Mouse (Mus musculus) intestine, embryonic 14.5 days (tissue): Measurements from ENCODE around the gene Pnrc1. TPM values are rescaled to one million over a fixed set of nuclear protein-coding genes. Genes with fewer than 3 reads are reported as not detected.

Experiments
- ATAC-seq: fragments of 200-750 bp; cut with Nextera tagmentation; replicated peaks from 2 replicates; pipeline ENCODE4 v1.8.0; 2017; ENCODE audit warnings: low read depth, moderate number of reproducible peaks, moderate TSS enrichment, moderate library complexity; ENCODE audit not compliant: low FRiP score, low TSS enrichment
- DNase-seq: peaks from one replicate; pipeline ENCODE4 v3.0.0-alpha.2; 2018; ENCODE audit warnings: low spot score
- H3K27ac ChIP-seq: fragments of 300-500 bp; sonication (generic); 2 replicates; pipeline ENCODE4 v1.5.1; 2014; ENCODE audit warnings: low read depth, mild to moderate bottlenecking, control low read depth
- H3K27me3 ChIP-seq: fragments of 300-500 bp; sonication (generic); replicated peaks from 2 replicates; pipeline ENCODE4 v1.6.1; 2014; ENCODE audit warnings: low read length, control low read depth; ENCODE audit not compliant: control insufficient read depth, insufficient read depth
- H3K36me3 ChIP-seq: fragments of 300-500 bp; sonication (generic); 2 replicates; pipeline ENCODE4 v1.6.1; 2014; ENCODE audit warnings: low read length, control low read depth; ENCODE audit not compliant: control insufficient read depth, insufficient read depth
- H3K4me1 ChIP-seq: fragments of 300-500 bp; sonication (generic); replicated peaks from 2 replicates; pipeline ENCODE4 v1.6.1; 2014; ENCODE audit warnings: low read length, control low read depth, mixed read lengths; ENCODE audit not compliant: control insufficient read depth, insufficient read depth
- H3K4me2 ChIP-seq: fragments of 300-500 bp; sonication (generic); 2 replicates; pipeline ENCODE4 v1.6.1; 2014; ENCODE audit warnings: low read length
- H3K4me3 ChIP-seq: fragments of 300-500 bp; sonication (generic); 2 replicates; pipeline ENCODE4 v1.5.1; 2014; ENCODE audit warnings: low read depth, low read length, control low read depth, mixed read lengths
- H3K9ac ChIP-seq: fragments of 300-500 bp; sonication (generic); 2 replicates; pipeline ENCODE4 v1.6.1; 2014; ENCODE audit warnings: mild to moderate bottlenecking, low read length
- H3K9me3 ChIP-seq: fragments of 300-500 bp; sonication (generic); 2 replicates; pipeline ENCODE4 v1.6.1; 2016; ENCODE audit warnings: low read length, control low read depth; ENCODE audit not compliant: control insufficient read depth
- WGBS: fragments of 180-500 bp; shearing (Covaris S2); extraction: QIAGEN DNeasy Blood & Tissue Kit; methylation state at CpG from one replicate; pipeline ENCODE4 v1.1.7; 2014; 5-methylcytosine and 5-hydroxymethylcytosine counted together
- polyA plus RNA-seq: library from polyadenylated mRNA; unstranded; fragments of >200 nt; fragmentation: Nextera tagmentation; extraction: Ambion mirVana; gene quantifications from 2 replicates; pipeline ENCODE4 v1.2.1, GENCODE M21; 2014

The Pnrc1 gene
- polyA plus RNA-seq, 1 experiment from 2014 or later = 88.7 TPM

GRCm38 (mm10) chr4:33207551-33207950 is 82.4 kb downstream of the Pnrc1 start:
- no peak overlapping the region for H3K27ac ChIP-seq
- no peaks in the 10 kb centered on the region for H3K36me3 ChIP-seq
- no peak for DNase-seq
- no peak overlapping the region for H3K4me2 ChIP-seq
- no peak overlapping the region for H3K9ac ChIP-seq
- WGBS = 71% methylated on average over 2 of the region's 2 CpGs
- peaks cover 2% of the 10 kb centered on the region; the same call in 1 of the 2 replicates for H3K9me3 ChIP-seq
- no peak overlapping the region for H3K4me3 ChIP-seq
- ATAC-seq = no peak
- H3K27me3 ChIP-seq = no peaks in the 10 kb centered on the region
- 0 out of 2 replicates have a peak, but pooled peaks cover 2% of the 10 kb centered on the region for H3K4me1 ChIP-seq

- ATAC-seq (no peak), DNase-seq (peak; percentile 63)
- Histone ChIP-seq H3K9me3 (no peaks in the 10 kb centered on the region), H3K4me2 (no peak overlapping the region), H3K4me3 (no peak overlapping the region), H3K27ac (no peak overlapping the region), H3K36me3 (no peaks in the 10 kb centered on the region), H3K4me1 (0 out of 2 replicates have a peak, but pooled peaks cover 2% of the 10 kb centered on the region), H3K9ac (no peak overlapping the region), H3K27me3 (no peaks in the 10 kb centered on the region)
- WGBS = 7% methylated on average over 4 of the region's 4 CpGs
These were observed 85.3 kb downstream of the Pnrc1 start for GRCm38 (mm10) chr4:33204682-33205081.

- no peak for DNase-seq
- no peak overlapping the region for H3K4me2 ChIP-seq
- ATAC-seq = no peak
- H3K27ac ChIP-seq = no peak overlapping the region
- H3K36me3 ChIP-seq = no peaks in the 10 kb centered on the region
- H3K4me3 ChIP-seq = no peak overlapping the region
- H3K4me1 ChIP-seq = no peaks in the 10 kb centered on the region
- 30% methylated on average over 2 of the region's 2 CpGs for WGBS
- H3K9me3 ChIP-seq = no peaks in the 10 kb centered on the region
- H3K9ac ChIP-seq = no peak overlapping the region
- no peaks in the 10 kb centered on the region for H3K27me3 ChIP-seq
These were observed 91.8 kb downstream of the Pnrc1 start for GRCm38 (mm10) chr4:33198117-33198516.

Other genes starting within 250 kb of the Pnrc1 start
- 0.09 and 0.17 TPM in 2 replicates for gene Gabrr2, start 227.2 kb downstream of the Pnrc1 start, polyA plus RNA-seq
- not detected in 2 replicates for gene Gabrr1, start 157.6 kb downstream of the Pnrc1 start, polyA plus RNA-seq
- 1.2 TPM in 2 replicates for gene Pm20d2, start 100.4 kb downstream of the Pnrc1 start, polyA plus RNA-seq
- gene Srsf12, start 81.2 kb downstream of the Pnrc1 start, polyA plus RNA-seq = 9.5 and 9.8 TPM in 2 replicates
- gene Rngtt, start 20.1 kb upstream of the Pnrc1 start, polyA plus RNA-seq = 22.6 and 24.0 TPM in 2 replicates